Mouse (Mus musculus) MEL (cell line): ENCODE results near the gene Usp28. TPM values are rescaled to one million over a fixed set of nuclear protein-coding genes. Genes with fewer than 3 reads are reported as not detected.

Experiments used
- DNase-seq: peaks from one replicate; pipeline ENCODE4 v3.0.0; 2011; ENCODE audit warnings: low read depth, low spot score
- H3K27ac ChIP-seq: 2 replicates; pipeline ENCODE4 v1.5.1; 2012; ENCODE audit warnings: low read depth, mild to moderate bottlenecking, control low read depth, low read length, moderate library complexity; ENCODE audit not compliant: control insufficient read depth
- H3K27me3 ChIP-seq, 2 experiments: fragments of 150-350 bp in 1 of 2; sonication (generic) in 1 of 2; 2 replicates each; pipeline ENCODE4 v1.6.1; 2012; ENCODE audit warnings: low read length in 2 of 2, mild to moderate bottlenecking in 2 of 2, improper control_type of control experiment in 1 of 2, moderate library complexity in 1 of 2; ENCODE audit not compliant: insufficient read depth in 2 of 2, control insufficient read depth in 1 of 2
- H3K36me3 ChIP-seq, 2 experiments: 2 replicates each; pipeline ENCODE4 v1.6.1; 2012 to 2014; ENCODE audit warnings: low read length in 2 of 2, improper control_type of control experiment in 1 of 2, inconsistent platforms in 1 of 2, mild to moderate bottlenecking in 1 of 2; ENCODE audit not compliant: insufficient read depth in 2 of 2, control insufficient read depth in 1 of 2
- H3K4me1 ChIP-seq, 2 experiments: fragments of 150-350 bp in 1 of 2; sonication (generic) in 1 of 2; 2 replicates each; pipeline ENCODE4 v1.6.1; 2012; ENCODE audit warnings: low read length in 2 of 2, improper control_type of control experiment in 1 of 2, mild to moderate bottlenecking in 1 of 2; ENCODE audit not compliant: insufficient read depth in 2 of 2, control insufficient read depth in 1 of 2
- H3K4me3 ChIP-seq, 2 experiments: fragments of 150-350 bp in 1 of 2; sonication (generic) in 1 of 2; 2 replicates each; pipeline ENCODE4 v1.5.1; 2012; ENCODE audit warnings: low read depth in 2 of 2, low read length in 2 of 2, mild to moderate bottlenecking in 2 of 2, moderate library complexity in 2 of 2, control low read depth in 1 of 2, improper control_type of control experiment in 1 of 2; ENCODE audit not compliant: control insufficient read depth in 1 of 2, insufficient read depth in 1 of 2
- H3K79me2 ChIP-seq: 2 replicates; pipeline ENCODE4 v1.6.1; 2012; ENCODE audit warnings: mild to moderate bottlenecking, low read length, moderate library complexity; ENCODE audit not compliant: control insufficient read depth, poor library complexity, insufficient read depth
- H3K9ac ChIP-seq: 2 replicates; pipeline ENCODE4 v1.6.1; 2012; ENCODE audit warnings: low read depth, mild to moderate bottlenecking, control low read depth, low read length, moderate library complexity; ENCODE audit not compliant: control insufficient read depth, poor library complexity, severe bottlenecking
- H3K9me3 ChIP-seq: fragments of 150-350 bp; sonication (generic); replicated peaks from 2 replicates; pipeline ENCODE4 v1.6.1; 2012; ENCODE audit warnings: mild to moderate bottlenecking, low read length, improper control_type of control experiment, moderate library complexity; ENCODE audit not compliant: insufficient read depth
- BHLHE40 ChIP-seq: IDR thresholded peaks from 2 replicates; pipeline ENCODE4 v1.6.1; 2012; ENCODE audit warnings: low read depth, mild to moderate bottlenecking, inconsistent platforms, low read length, improper control_type of control experiment, borderline replicate concordance
- CHD2 ChIP-seq: IDR thresholded peaks from 2 replicates; pipeline ENCODE4 v1.6.1; 2011; ENCODE audit warnings: low read length, improper control_type of control experiment
- CTCF ChIP-seq, 3 experiments: IDR thresholded peaks in 2 of 3; conservative IDR thresholded peaks in 1 of 3; 2 replicates each; pipeline ENCODE4 v1.5.1; 2011 to 2012; ENCODE audit warnings: low read length in 3 of 3, low read depth in 2 of 3, mild to moderate bottlenecking in 2 of 3, improper control_type of control experiment in 1 of 3, inconsistent platforms in 1 of 3, mixed read lengths in 1 of 3, moderate library complexity in 1 of 3; ENCODE audit not compliant: control insufficient read depth in 1 of 3, insufficient read depth in 1 of 3, poor library complexity in 1 of 3, severe bottlenecking in 1 of 3
- E2F4 ChIP-seq: IDR thresholded peaks from 2 replicates; pipeline ENCODE4 v1.6.1; 2011; ENCODE audit warnings: low read depth, low read length, improper control_type of control experiment, borderline replicate concordance
- ELF1 ChIP-seq: IDR thresholded peaks from 2 replicates; pipeline ENCODE4 v1.6.1; 2014; ENCODE audit warnings: low read depth, mild to moderate bottlenecking, inconsistent platforms, low read length, improper control_type of control experiment, moderate library complexity
- EP300 ChIP-seq, 2 experiments: IDR thresholded peaks; 2 replicates each; pipeline ENCODE4 v1.6.1; 2011; ENCODE audit warnings: improper control_type of control experiment in 2 of 2, low read length in 2 of 2, low read depth in 1 of 2, mild to moderate bottlenecking in 1 of 2
- ETS1 ChIP-seq: IDR thresholded peaks from 2 replicates; pipeline ENCODE4 v1.6.1; 2012; ENCODE audit warnings: low read depth, mild to moderate bottlenecking, inconsistent platforms, low read length, improper control_type of control experiment, moderate library complexity
- GABPA ChIP-seq: IDR thresholded peaks from 2 replicates; pipeline ENCODE4 v1.6.1; 2012; ENCODE audit warnings: low read depth, mild to moderate bottlenecking, inconsistent platforms, low read length, improper control_type of control experiment, moderate library complexity
- GATA1 ChIP-seq: IDR thresholded peaks from 2 replicates; pipeline ENCODE4 v1.6.1; 2011; ENCODE audit warnings: low read depth, low read length, improper control_type of control experiment
- HCFC1 ChIP-seq: IDR thresholded peaks from 2 replicates; pipeline ENCODE4 v1.6.1; 2012; ENCODE audit warnings: low read depth, mild to moderate bottlenecking, inconsistent platforms, low read length, improper control_type of control experiment, moderate library complexity
- KAT2A ChIP-seq: conservative IDR thresholded peaks from 2 replicates; pipeline ENCODE4 v1.6.1; 2012; ENCODE audit warnings: low read depth, low read length, improper control_type of control experiment, inconsistent platforms
- MAFK ChIP-seq: IDR thresholded peaks from 2 replicates; pipeline ENCODE4 v1.6.1; 2011; ENCODE audit warnings: low read depth, mild to moderate bottlenecking, low read length, improper control_type of control experiment, borderline replicate concordance
- MAX ChIP-seq: IDR thresholded peaks from 2 replicates; pipeline ENCODE4 v1.6.1; 2011; ENCODE audit warnings: low read length, improper control_type of control experiment
- MAZ ChIP-seq: IDR thresholded peaks from 2 replicates; pipeline ENCODE4 v1.6.1; 2012; ENCODE audit warnings: low read depth, mild to moderate bottlenecking, inconsistent platforms, low read length, improper control_type of control experiment
- MEF2A ChIP-seq: IDR thresholded peaks from 2 replicates; pipeline ENCODE4 v1.6.1; 2014; ENCODE audit warnings: low read depth, mild to moderate bottlenecking, inconsistent platforms, low read length, improper control_type of control experiment; ENCODE audit not compliant: poor library complexity, insufficient replicate concordance, severe bottlenecking; ENCODE audit errors: extremely low read depth
- MXI1 ChIP-seq: IDR thresholded peaks from 2 replicates; pipeline ENCODE4 v1.6.1; 2011; ENCODE audit warnings: mild to moderate bottlenecking, low read depth, low read length, improper control_type of control experiment
- MYB ChIP-seq: IDR thresholded peaks from 2 replicates; pipeline ENCODE4 v1.6.1; 2011; ENCODE audit warnings: mild to moderate bottlenecking, low read depth, low read length, improper control_type of control experiment
- MYC ChIP-seq: IDR thresholded peaks from 2 replicates; pipeline ENCODE4 v1.6.1; 2011; ENCODE audit warnings: low read depth, mild to moderate bottlenecking, low read length, improper control_type of control experiment, moderate library complexity
- NELFE ChIP-seq: IDR thresholded peaks from 2 replicates; pipeline ENCODE4 v1.6.1; 2011; ENCODE audit warnings: low read depth, low read length, improper control_type of control experiment
- NRF1 ChIP-seq: IDR thresholded peaks from 2 replicates; pipeline ENCODE4 v1.6.1; 2014; ENCODE audit warnings: low read depth, mild to moderate bottlenecking, inconsistent platforms, low read length, improper control_type of control experiment, moderate library complexity; ENCODE audit not compliant: poor library complexity, insufficient read depth, severe bottlenecking
- POLR2A ChIP-seq, 2 experiments: IDR thresholded peaks; 2 replicates each; pipeline ENCODE4 v1.6.1; 2011 to 2012; ENCODE audit warnings: low read length in 2 of 2, mild to moderate bottlenecking in 2 of 2, control low read depth in 1 of 2, improper control_type of control experiment in 1 of 2, low read depth in 1 of 2, moderate library complexity in 1 of 2; ENCODE audit not compliant: control insufficient read depth in 1 of 2, insufficient read depth in 1 of 2, poor library complexity in 1 of 2
- POLR2AphosphoS2 ChIP-seq: IDR thresholded peaks from 2 replicates; pipeline ENCODE4 v1.6.1; 2011; ENCODE audit warnings: low read length, improper control_type of control experiment
- POLR2AphosphoS5 ChIP-seq: IDR thresholded peaks from 2 replicates; pipeline ENCODE4 v1.6.1; 2012; ENCODE audit warnings: low read depth, borderline replicate concordance, mild to moderate bottlenecking, inconsistent platforms, low read length, moderate library complexity, mixed read lengths
- RAD21 ChIP-seq: IDR thresholded peaks from 2 replicates; pipeline ENCODE4 v1.6.1; 2011; ENCODE audit warnings: mild to moderate bottlenecking, low read depth, low read length, improper control_type of control experiment
- RCOR1 ChIP-seq: IDR thresholded peaks from 2 replicates; pipeline ENCODE4 v1.6.1; 2012; ENCODE audit warnings: low read depth, mild to moderate bottlenecking, inconsistent platforms, low read length, improper control_type of control experiment
- SMC3 ChIP-seq: IDR thresholded peaks from 2 replicates; pipeline ENCODE4 v1.6.1; 2011; ENCODE audit warnings: low read depth, low read length, improper control_type of control experiment
- TAL1 ChIP-seq: IDR thresholded peaks from 2 replicates; pipeline ENCODE4 v1.6.1; 2012; ENCODE audit warnings: mild to moderate bottlenecking, inconsistent platforms, low read length, moderate library complexity, mixed read lengths
- TBP ChIP-seq: IDR thresholded peaks from 2 replicates; pipeline ENCODE4 v1.8.0; 2011; ENCODE audit warnings: low read depth, low read length, improper control_type of control experiment
- TCF12 ChIP-seq: IDR thresholded peaks from 2 replicates; pipeline ENCODE4 v1.6.1; 2014; ENCODE audit warnings: low read depth, mild to moderate bottlenecking, inconsistent platforms, low read length, improper control_type of control experiment, moderate library complexity
- UBTF ChIP-seq: IDR thresholded peaks from 2 replicates; pipeline ENCODE4 v1.6.1; 2012; ENCODE audit warnings: low read depth, mild to moderate bottlenecking, inconsistent platforms, low read length, improper control_type of control experiment, moderate library complexity, borderline replicate concordance; ENCODE audit not compliant: insufficient read depth
- USF2 ChIP-seq, 2 experiments: IDR thresholded peaks; 2 replicates each; pipeline ENCODE4 v1.6.1; 2011 to 2012; ENCODE audit warnings: improper control_type of control experiment in 2 of 2, low read length in 2 of 2, borderline replicate concordance in 1 of 2, inconsistent platforms in 1 of 2, low read depth in 1 of 2, mild to moderate bottlenecking in 1 of 2; ENCODE audit not compliant: insufficient read depth in 1 of 2
- ZC3H11A ChIP-seq: IDR thresholded peaks from 2 replicates; pipeline ENCODE4 v1.6.1; 2012; ENCODE audit warnings: low read depth, mild to moderate bottlenecking, inconsistent platforms, low read length, improper control_type of control experiment
- ZKSCAN1 ChIP-seq: IDR thresholded peaks from 2 replicates; pipeline ENCODE4 v1.6.1; 2012; ENCODE audit warnings: low read depth, mild to moderate bottlenecking, inconsistent platforms, low read length, improper control_type of control experiment, moderate library complexity
- ZMIZ1 ChIP-seq: IDR thresholded peaks from 2 replicates; pipeline ENCODE4 v1.6.1; 2012; ENCODE audit warnings: low read depth, mild to moderate bottlenecking, inconsistent platforms, low read length, improper control_type of control experiment, moderate library complexity
- ZNF384 ChIP-seq: IDR thresholded peaks from 2 replicates; pipeline ENCODE4 v1.6.1; 2012; ENCODE audit warnings: low read depth, mild to moderate bottlenecking, inconsistent platforms, low read length, improper control_type of control experiment
- polyA plus RNA-seq, 2 experiments: library from polyadenylated mRNA; stranded (reverse) in 1 of 2; unstranded in 1 of 2; fragments of >175 nt in 1 of 2; fragments of >200 nt in 1 of 2; gene quantifications; 2 replicates each; pipeline versions ENCODE4 v1.2.1 to v1.2.4; 2012; ENCODE audit warnings: low replicate concordance in 2 of 2, low read depth in 1 of 2; ENCODE audit not compliant: insufficient read length in 2 of 2, insufficient read depth in 1 of 2, missing spikeins in 1 of 2
- total RNA-seq: library from RNA; depleted of rRNA; stranded (reverse); fragments of 300-350 nt; gene quantifications from 2 replicates; pipeline ENCODE4 v1.2.3, GENCODE M21; 2012

Gene Usp28
- total and polyA plus RNA-seq, 3 experiments: 5.2 to 14.2 TPM; not detected in 1

DNA sequence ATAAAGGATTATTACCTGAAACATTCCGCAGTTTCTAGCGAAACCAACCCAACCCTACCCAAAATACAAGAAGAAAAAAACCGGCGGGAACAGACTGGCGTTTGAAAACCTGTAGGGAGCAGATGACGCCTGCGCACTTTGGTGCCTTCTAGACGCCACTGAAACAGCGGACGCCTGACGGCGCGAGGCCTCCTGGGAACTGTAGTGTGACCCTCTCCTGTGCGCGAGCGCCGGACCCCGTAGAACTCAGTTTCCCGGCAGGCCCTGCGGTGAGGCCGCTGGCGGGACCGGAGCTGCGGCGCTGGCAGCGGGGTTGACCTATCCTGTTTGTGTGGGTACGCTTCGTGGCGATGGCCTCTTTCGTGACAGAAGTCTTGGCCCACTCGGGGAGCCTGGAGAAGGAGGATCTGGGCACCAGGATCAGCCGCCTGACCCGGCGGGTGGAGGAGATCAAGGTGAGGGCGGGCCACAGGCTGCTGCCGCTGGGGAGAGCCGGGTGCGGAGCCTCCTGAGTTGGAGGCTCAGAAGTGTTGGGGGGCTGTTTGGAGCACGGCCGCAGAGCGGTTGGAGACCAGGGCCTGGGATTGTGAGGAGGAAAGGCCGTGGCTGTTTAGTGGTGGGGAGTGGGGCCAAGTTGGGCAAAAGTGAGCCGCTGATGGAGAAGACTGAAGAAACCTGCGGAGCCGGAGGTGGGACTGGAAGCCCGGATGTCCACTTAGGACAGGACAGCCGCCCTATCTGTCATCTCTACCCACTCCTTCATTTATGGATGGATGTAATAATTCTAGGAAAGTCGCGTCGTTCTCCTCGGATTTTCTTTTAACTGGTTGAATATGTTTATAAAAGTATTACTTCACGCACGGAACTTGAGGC is 70.4 kb downstream of the Usp28 start, which contains the start of gene Zw10:
TSS of gene Zw10 (plus strand) at position 281 of the 873 bp plus-strand sequence.
- H3K4me3 ChIP-seq: peak within 1 kb of the TSS; percentile 81 to 92
- no peaks in the 10 kb centered on the region for H3K27me3 ChIP-seq
- DNase-seq: peak; percentile 98
- peaks cover 0 to 16% of the 10 kb centered on the region in 2 experiments; a peak in 3 of 4 replicates for H3K4me1 ChIP-seq
- peak within 1 kb of the TSS; percentile 58 for H3K27ac ChIP-seq
- H3K36me3 ChIP-seq: peaks cover 0 to 14% of the 10 kb centered on the region in 2 experiments; a peak in 2 of 4 replicates
- H3K9me3 ChIP-seq: no peaks in the 10 kb centered on the region
- peak within 1 kb of the TSS; percentile 92 for H3K9ac ChIP-seq
- peaks cover 14% of the 10 kb centered on the region for H3K79me2 ChIP-seq
- TF ChIP-seq SMC3: no peak
- TF ChIP-seq MAFK: no peak
- no peak for TF ChIP-seq MYB
- peak; percentile 68; the same call in 1 of the 2 replicates for TF ChIP-seq POLR2AphosphoS2
- TF ChIP-seq ETS1: 0 out of 2 replicates have a peak, but pooled peaks have one; percentile 15
- no peak for TF ChIP-seq ZC3H11A
- TF ChIP-seq KAT2A: peak; percentile 86
- no peak for TF ChIP-seq TBP
- no peak for TF ChIP-seq GABPA
- no peak for TF ChIP-seq CHD2
- TF ChIP-seq TCF12: peak; percentile 59
- TF ChIP-seq POLR2AphosphoS5: no peak
- TF ChIP-seq ZKSCAN1: no peak
- no peak for TF ChIP-seq UBTF
- TF ChIP-seq ZMIZ1: peak; percentile 73
- TF ChIP-seq EP300 (IDR thresholded peaks at IDR 0.05; ENCODE audit: low read depth in 1 of 2, low read length in 2 of 2): no peak; a peak in 1 of 4 replicates
- no peak for TF ChIP-seq USF2 (IDR thresholded peaks at IDR 0.05; ENCODE audit: borderline replicate concordance in 1 of 2, insufficient read depth in 1 of 2, low read depth in 1 of 2, low read length in 2 of 2)
- TF ChIP-seq NELFE: peak; percentile 75
- peak; percentile 99 for TF ChIP-seq HCFC1
- TF ChIP-seq BHLHE40: no peak
- TF ChIP-seq MYC: no peak
- TF ChIP-seq RAD21: no peak
- TF ChIP-seq RCOR1: no peak
- TF ChIP-seq POLR2A (IDR thresholded peaks at IDR 0.05; ENCODE audit: control insufficient read depth in 1 of 2, insufficient read depth in 1 of 2, low read depth in 1 of 2, low read length in 2 of 2, poor library complexity in 1 of 2): peak; percentile 74 to 84
- peak; percentile 81 for TF ChIP-seq NRF1
- no peak for TF ChIP-seq TAL1
- no peak for TF ChIP-seq MAZ
- TF ChIP-seq CTCF (IDR thresholded peaks at IDR 0.05 in 2 of 3, conservative IDR thresholded peaks at IDR 0.05 in 1 of 3; ENCODE audit: control insufficient read depth in 1 of 3, insufficient read depth in 1 of 3, low read depth in 2 of 3, low read length in 3 of 3, poor library complexity in 1 of 3, severe bottlenecking in 1 of 3): no peak
- TF ChIP-seq GATA1: no peak
- peak; percentile 93 for TF ChIP-seq E2F4
- TF ChIP-seq MEF2A: no peak
- peak; percentile 68 for TF ChIP-seq ELF1
- TF ChIP-seq MAX: peak; percentile 39; the same call in 1 of the 2 replicates
- TF ChIP-seq MXI1: peak; percentile 72
- peak; percentile 90 for TF ChIP-seq ZNF384
